Comparison of ENCODE assay signal across 24 mouse cellular contexts in the genomic region with DNA sequence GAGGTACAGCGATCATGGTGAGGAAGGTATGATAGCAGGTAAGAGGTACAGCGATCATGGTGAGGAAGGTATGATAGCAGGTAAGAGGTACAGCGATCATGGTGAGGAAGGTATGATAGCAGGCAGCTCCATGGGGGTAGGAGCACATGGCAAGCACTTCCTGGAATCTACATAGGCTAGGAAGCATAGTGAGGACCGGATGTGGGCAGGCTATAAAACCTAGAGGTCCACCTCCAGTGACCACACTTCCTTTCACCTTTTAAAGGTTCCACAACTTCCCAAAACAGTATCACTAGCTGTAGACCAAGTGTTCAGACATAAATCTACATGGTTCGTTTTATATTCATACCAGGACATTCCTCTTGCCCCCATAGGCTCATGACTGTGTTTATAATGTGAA. TPM values are rescaled to one million over a fixed set of nuclear protein-coding genes. Genes with fewer than 3 reads are reported as not detected.
DNase-seq lines count a peak whose midpoint lies in the region; ATAC-seq and TF ChIP-seq lines count a peak whose summit lies in the region.
"Had no signal": no experiment of that assay in that cellular context is flagged by ENCODE, and none has a peak within 500 bp of the region (broad histone marks: within the 10 kb centered on the region; RNA-seq: fewer than 3 reads in every experiment).

No protein-coding gene starts in this region.

- TF ChIP-seq POLR2A in testis, adult 2 months (IDR thresholded peaks at IDR 0.05; ENCODE audit: control insufficient read depth, low read depth, low read length): no peak
- TF ChIP-seq POLR2A in cerebellum, adult 2 months (IDR thresholded peaks at IDR 0.05; ENCODE audit: borderline replicate concordance, insufficient read depth, low read length): no peak

- no peak overlapping the region for H3K27ac ChIP-seq in testis, adult 2 months (ENCODE audit: control insufficient read depth, insufficient read depth, low read depth, low read length)
- H3K27ac ChIP-seq in cerebellum, adult 2 months (ENCODE audit: insufficient read depth, low read length): no peak overlapping the region
- H3K27ac ChIP-seq: embryonic facial prominence, embryonic 10.5 days; embryonic facial prominence, embryonic 12.5 days; forebrain, embryonic 13.5 days; forebrain, embryonic 15.5 days had no signal

- no peaks in the 10 kb centered on the region for H3K27me3 ChIP-seq in testis, adult 2 months (ENCODE audit: control insufficient read depth, insufficient read depth, low read length)
- no peaks in the 10 kb centered on the region for H3K27me3 ChIP-seq in cerebellum, adult 2 months (ENCODE audit: control insufficient read depth, insufficient read depth, low read length)
- H3K27me3 ChIP-seq: embryonic facial prominence, embryonic 12.5 days; forebrain, embryonic 13.5 days; forebrain, embryonic 15.5 days had no signal

- H3K4me1 ChIP-seq in testis, adult 2 months (ENCODE audit: control insufficient read depth, insufficient read depth, low read length): no peaks in the 10 kb centered on the region
- no peaks in the 10 kb centered on the region for H3K4me1 ChIP-seq in cerebellum, adult 2 months (ENCODE audit: control insufficient read depth, insufficient read depth, low read length)
- H3K4me1 ChIP-seq: embryonic facial prominence, embryonic 10.5 days; embryonic facial prominence, embryonic 12.5 days; forebrain, embryonic 13.5 days; forebrain, embryonic 15.5 days had no signal

- ATAC-seq in granulocyte monocyte progenitor cell, adult 5-6 weeks (replicated peaks; ENCODE audit: poor library complexity, severe bottlenecking): 0 out of 2 replicates have a peak, but pooled peaks have one; percentile 33
- ATAC-seq in megakaryocyte, adult 5-6 weeks (ENCODE audit: poor library complexity, severe bottlenecking): peak; percentile 90
- ATAC-seq: forebrain, embryonic 13.5 days; forebrain, embryonic 15.5 days had no signal

- no peak for TF ChIP-seq CTCF in testis, adult 2 months (IDR thresholded peaks at IDR 0.05; ENCODE audit: control insufficient read depth, insufficient read depth, insufficient replicate concordance, low read depth, low read length)
- TF ChIP-seq CTCF in cerebellum, adult 2 months (IDR thresholded peaks at IDR 0.05; ENCODE audit: borderline replicate concordance, insufficient read depth, low read depth, low read length): no peak

- WGBS in cerebellum, adult 2 months: 87% methylated on average over 4 of the region's 5 CpGs

- no peaks in the 10 kb centered on the region for H3K36me3 ChIP-seq in testis, adult 2 months (ENCODE audit: control insufficient read depth, insufficient read depth, low read length)
- H3K36me3 ChIP-seq: embryonic facial prominence, embryonic 10.5 days; embryonic facial prominence, embryonic 12.5 days; forebrain, embryonic 15.5 days had no signal

- peak overlapping the region; percentile 45; the same call in 1 of the 2 replicates for H3K4me3 ChIP-seq in testis, adult 2 months (ENCODE audit: control insufficient read depth, low read depth, low read length)
- no peak overlapping the region for H3K4me3 ChIP-seq in cerebellum, adult 2 months (replicated peaks; ENCODE audit: insufficient read depth, low read depth, low read length)
- H3K4me3 ChIP-seq: embryonic facial prominence, embryonic 10.5 days; embryonic facial prominence, embryonic 12.5 days; forebrain, embryonic 13.5 days; forebrain, embryonic 15.5 days had no signal

- no peak for DNase-seq in testis, postnatal 14 days (ENCODE audit: low spot score)
- no peak for DNase-seq in cerebellum, adult 2 months
- DNase-seq in right cerebral cortex, adult 18-20 months: no peak
- DNase-seq: adrenal gland, adult 2 months; adrenal gland, postnatal 10 days; adrenal gland, postnatal 25 days; cerebellum, adult 11 months; cerebellum, adult 18-20 months; cerebellum, adult 9-10 months; cerebellum, postnatal 10 days; cerebellum, postnatal 25 days had no signal

RNA-seq across cellular contexts. Expression of a gene that starts 55.3 kb away (rescaled TPM):
- polyA plus RNA-seq in testis, adult 2 months (2012; rRNA removed): 0.35 and 0.37 TPM in 2 replicates
- total RNA-seq in granulocyte monocyte progenitor cell, adult 5-6 weeks (2014; fragmentation: Nextera tagmentation): 0.26 and 2.9 TPM in 2 replicates
- total RNA-seq in granulocyte monocyte progenitor cell, adult 5-6 weeks (2017): 0.52 and 0.90 TPM in 2 replicates
- total RNA-seq in megakaryocyte, adult 5-6 weeks (2015): 0.48 TPM in 1 of 2 replicates, not detected in the other
- total RNA-seq in megakaryocyte, adult 5-6 weeks (2017): not detected in 2 replicates
- polyA plus RNA-seq in cerebellum, adult 2 months (2012; rRNA removed): not detected in 2 replicates
- total RNA-seq: adrenal gland, adult 2 months; adrenal gland, postnatal 25 days; adrenal gland, postnatal 4 days; ES-E14; MEL had no signal
- polyA plus RNA-seq: adrenal gland, adult 2 months; C2C12; cortical plate, adult 2 months; embryonic facial prominence, embryonic 10.5 days; forebrain, embryonic 11.5 days; forebrain, embryonic 13.5 days; forebrain, embryonic 15.5 days had no signal
